Mouse (Mus musculus) embryonic fibroblast, embryonic 13.5 days (primary cell): ENCODE measurements around the gene Pskh1.

Experiments
- CTCF ChIP-seq: IDR thresholded peaks from 2 replicates; pipeline ENCODE4 v1.5.1; 2011; ENCODE audit warnings: mild to moderate bottlenecking, control low read depth, low read length, moderate library complexity, borderline replicate concordance; ENCODE audit not compliant: insufficient read depth
- POLR2A ChIP-seq: IDR thresholded peaks from 2 replicates; pipeline ENCODE4 v1.6.1; 2011; ENCODE audit warnings: low read depth, mild to moderate bottlenecking, control low read depth, low read length, moderate library complexity

- TF ChIP-seq CTCF (no peak), POLR2A (no peak)
Observed at GRCm38 (mm10) chr8:105933762-105934161, 33.5 kb downstream of the Pskh1 start, which contains the start of gene Ctrl.
